Mouse (Mus musculus) hindbrain, embryonic 11.5 days (tissue): ENCODE measurements around the gene Nthl1. TPM values are rescaled to one million over a fixed set of nuclear protein-coding genes. Genes with fewer than 3 reads are reported as not detected.
A peak's percentile ranks its signal among the peaks of the same experiment; 100 is the strongest.
"Not testable (repeated sequence)": the region's sequence is repeated elsewhere in the genome, so short reads cannot be mapped to it uniquely, and the experiment has no call there.

Experiments used
- ATAC-seq: fragments of 200-750 bp; cut with Nextera tagmentation; 2 replicates; pipeline ENCODE4 v1.8.0; 2017; ENCODE audit warnings: mild to moderate bottlenecking, moderate TSS enrichment, moderate library complexity; ENCODE audit not compliant: low FRiP score
- DNase-seq: peaks from one replicate; pipeline ENCODE4 v3.0.0-alpha.2; 2015; ENCODE audit warnings: low spot score
- H3K27ac ChIP-seq: fragments of 300-500 bp; sonication (generic); 2 replicates; pipeline ENCODE4 v1.5.1; 2014; ENCODE audit warnings: mild to moderate bottlenecking, low read depth, low read length
- H3K27me3 ChIP-seq: fragments of 300-500 bp; sonication (generic); 2 replicates; pipeline ENCODE4 v1.6.1; 2014; ENCODE audit warnings: mild to moderate bottlenecking, low read length, moderate library complexity, mixed read lengths; ENCODE audit not compliant: control insufficient read depth, insufficient read depth
- H3K36me3 ChIP-seq: fragments of 300-500 bp; sonication (generic); 2 replicates; pipeline ENCODE4 v1.6.1; 2014; ENCODE audit warnings: mild to moderate bottlenecking, low read length, moderate library complexity, mixed read lengths; ENCODE audit not compliant: control insufficient read depth, insufficient read depth
- H3K4me1 ChIP-seq: fragments of 300-500 bp; sonication (generic); replicated peaks from 2 replicates; pipeline ENCODE4 v1.6.1; 2014; ENCODE audit warnings: low read length, mixed read lengths; ENCODE audit not compliant: control insufficient read depth, insufficient read depth
- H3K4me2 ChIP-seq: fragments of 300-500 bp; sonication (generic); replicated peaks from 2 replicates; pipeline ENCODE4 v1.6.1; 2014; ENCODE audit warnings: mild to moderate bottlenecking, low read depth, low read length
- H3K4me3 ChIP-seq: fragments of 300-500 bp; sonication (generic); 2 replicates; pipeline ENCODE4 v1.5.1; 2014; ENCODE audit warnings: low read depth, low read length
- H3K9ac ChIP-seq: fragments of 300-500 bp; sonication (generic); 2 replicates; pipeline ENCODE4 v1.6.1; 2014; ENCODE audit warnings: low read depth, low read length
- H3K9me3 ChIP-seq: fragments of 300-500 bp; sonication (generic); 2 replicates; pipeline ENCODE4 v1.6.1; 2016; ENCODE audit warnings: low read length; ENCODE audit not compliant: control insufficient read depth
- WGBS: fragments of 180-500 bp; shearing (Covaris S2); extraction: QIAGEN DNeasy Blood & Tissue Kit; methylation state at CpG from one replicate; pipeline ENCODE4 v1.1.7; 2014; 5-methylcytosine and 5-hydroxymethylcytosine counted together
- polyA plus RNA-seq: library from polyadenylated mRNA; unstranded; fragments of >200 nt; fragmentation: Nextera tagmentation; extraction: Ambion mirVana; gene quantifications from 2 replicates; pipeline ENCODE4 v1.2.1, GENCODE M21; 2014

Gene Nthl1
- polyA plus RNA-seq, 1 experiment from 2014 or later = 12.0 TPM

DNA sequence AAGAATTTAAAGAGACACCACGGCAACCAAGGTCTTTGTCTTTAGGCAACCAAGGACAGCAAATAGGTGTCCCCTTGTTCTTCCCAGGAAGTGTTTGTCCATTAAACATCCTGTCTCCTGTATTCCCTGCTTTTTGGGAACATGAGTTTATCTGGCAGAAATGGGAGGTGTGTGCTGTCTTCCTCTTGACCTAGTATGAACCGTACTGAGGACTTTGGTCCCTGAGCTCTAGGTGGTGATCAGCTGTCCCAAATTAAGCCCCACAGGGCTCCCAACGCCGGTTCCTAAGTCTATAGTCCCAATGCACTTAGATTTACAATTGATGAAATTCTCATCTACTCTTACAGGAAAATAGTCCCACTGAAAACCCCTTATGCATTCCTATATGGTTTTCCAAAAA, 18.3 kb downstream of the Nthl1 start:
- no peak overlapping the region for H3K9ac ChIP-seq
- H3K36me3 ChIP-seq = no peaks in the 10 kb centered on the region
- peak overlapping the region; percentile 100; the same call in 1 of the 2 replicates for H3K4me2 ChIP-seq
- H3K27me3 ChIP-seq = peaks cover 15% of the 10 kb centered on the region
- H3K4me3 ChIP-seq = peak overlapping the region; percentile 59; the same call in 1 of the 2 replicates
- no peak overlapping the region for H3K27ac ChIP-seq
- ATAC-seq (no peak), DNase-seq (no peak)
- no peaks in the 10 kb centered on the region for H3K9me3 ChIP-seq
- 88% methylated on average over 4 of the region's 4 CpGs for WGBS
- H3K4me1 ChIP-seq = 0 out of 2 replicates have a peak, but pooled peaks cover 5% of the 10 kb centered on the region

GRCm38 (mm10) chr17:24651835-24652234, 19.4 kb downstream of the Nthl1 start:
- Histone ChIP-seq H3K9ac (no peak overlapping the region), H3K4me3 (no peak overlapping the region), H3K27me3 (peaks cover 17% of the 10 kb centered on the region), H3K36me3 (no peaks in the 10 kb centered on the region), H3K9me3 (no peaks in the 10 kb centered on the region), H3K27ac (no peak overlapping the region), H3K4me1 (0 out of 2 replicates have a peak, but pooled peaks cover 5% of the 10 kb centered on the region), H3K4me2 (no peak overlapping the region)
- ATAC-seq (no peak), DNase-seq (no peak)
- WGBS = 76% methylated on average over 3 of the region's 3 CpGs

- H3K27me3 ChIP-seq = peaks cover 37% of the 10 kb centered on the region
- no peak overlapping the region for H3K4me3 ChIP-seq
- no peaks in the 10 kb centered on the region for H3K9me3 ChIP-seq
- DNase-seq (peak; percentile 93), ATAC-seq (peak; percentile 70)
- peak overlapping the region; percentile 20 for H3K4me2 ChIP-seq
- H3K27ac ChIP-seq = no peak overlapping the region
- 4% methylated on average over 19 of the region's 19 CpGs for WGBS
- H3K36me3 ChIP-seq = no peaks in the 10 kb centered on the region
- H3K9ac ChIP-seq = no peak overlapping the region
- H3K4me1 ChIP-seq = peaks cover 8% of the 10 kb centered on the region; the same call in 1 of the 2 replicates
These were observed 21.7 kb downstream of the Nthl1 start for GRCm38 (mm10) chr17:24653967-24654710.

DNA sequence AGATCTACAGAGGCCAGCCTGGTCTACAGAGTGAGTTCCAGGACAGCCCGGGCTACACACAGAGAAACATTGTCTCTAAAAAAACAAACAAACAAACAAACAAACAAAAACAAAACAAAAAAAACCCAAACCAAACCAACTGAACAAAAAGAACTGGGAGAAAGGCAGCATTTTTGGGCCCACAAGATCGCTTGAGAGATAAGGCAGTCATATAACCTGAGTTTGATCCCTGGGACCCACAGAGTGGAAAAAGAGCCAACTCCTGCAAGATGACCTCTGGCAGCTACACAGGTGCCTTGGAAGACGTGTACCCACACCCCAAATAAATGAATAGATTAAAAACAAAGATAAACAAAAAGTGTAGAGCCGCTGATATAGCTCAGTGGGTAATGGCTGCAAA, 22.5 kb downstream of the Nthl1 start:
- H3K9me3 ChIP-seq = no peaks in the 10 kb centered on the region
- WGBS = 78% methylated on average over 4 of the region's 4 CpGs

DNA sequence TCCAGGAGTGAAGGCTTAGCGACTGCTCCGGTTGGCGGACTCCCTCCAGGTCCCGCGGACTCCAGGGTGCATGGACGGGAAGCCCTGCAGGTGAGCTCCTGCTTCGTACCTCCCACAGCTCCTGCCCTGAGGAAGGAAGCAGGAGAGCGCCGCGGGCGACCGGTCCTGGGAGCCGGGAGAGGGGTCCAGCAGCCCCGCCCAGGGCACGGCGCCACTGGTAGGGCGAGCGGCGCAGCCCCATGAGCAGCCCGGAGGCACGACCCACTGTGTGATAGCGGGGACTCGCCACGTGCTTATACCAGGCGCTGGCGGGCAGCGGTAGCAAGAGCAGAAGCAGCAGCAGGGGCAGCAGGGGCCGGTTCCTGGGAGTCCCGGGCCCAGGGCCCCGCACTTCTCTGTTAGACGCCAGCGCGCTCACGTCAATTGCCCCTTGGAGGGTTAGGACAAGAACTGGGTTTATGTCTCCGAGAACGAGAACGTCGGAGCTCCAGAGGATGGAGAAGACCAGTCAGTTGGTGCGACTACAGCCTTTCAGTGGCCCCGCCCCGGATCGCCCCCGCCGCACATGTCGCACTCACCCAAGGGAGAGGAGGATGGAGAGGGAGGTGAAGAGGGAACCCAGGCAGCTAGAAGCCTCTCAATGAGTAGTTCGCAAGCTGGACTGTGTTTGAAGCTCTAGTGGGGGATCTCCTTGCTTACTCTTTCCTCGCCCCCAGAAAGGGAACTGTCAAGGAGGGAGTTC, 25.7 kb downstream of the Nthl1 start, which contains the start of gene Npw:
Gene Npw (minus strand): TSS at position 441 of the 742 bp plus-strand sequence.
- DNase-seq (peak; percentile 47), ATAC-seq (no peak)
- Histone ChIP-seq H3K4me2 (peak within 1 kb of the TSS; percentile 48), H3K9ac (peak within 1 kb of the TSS; percentile 37; the same call in 1 of the 2 replicates), H3K27ac (no peak within 1 kb of the TSS), H3K27me3 (peaks cover 29% of the 10 kb centered on the region), H3K4me3 (peak within 1 kb of the TSS; percentile 30), H3K36me3 (no peaks in the 10 kb centered on the region), H3K9me3 (no peaks in the 10 kb centered on the region), H3K4me1 (peaks cover 3% of the 10 kb centered on the region; the same call in 1 of the 2 replicates)
- WGBS = under 1% methylated on average over 47 of the region's 47 CpGs

More for the DNA sequence above, 22.5 kb downstream of the Nthl1 start:
- no peak for DNase-seq
- Histone ChIP-seq H3K4me2 (no peak overlapping the region), H3K4me3 (no peak overlapping the region), H3K27ac (no peak overlapping the region), H3K4me1 (peaks cover 3% of the 10 kb centered on the region; the same call in 1 of the 2 replicates), H3K9ac (no peak overlapping the region), H3K27me3 (peaks cover 37% of the 10 kb centered on the region), H3K36me3 (no peaks in the 10 kb centered on the region)
- no peak for ATAC-seq

DNA sequence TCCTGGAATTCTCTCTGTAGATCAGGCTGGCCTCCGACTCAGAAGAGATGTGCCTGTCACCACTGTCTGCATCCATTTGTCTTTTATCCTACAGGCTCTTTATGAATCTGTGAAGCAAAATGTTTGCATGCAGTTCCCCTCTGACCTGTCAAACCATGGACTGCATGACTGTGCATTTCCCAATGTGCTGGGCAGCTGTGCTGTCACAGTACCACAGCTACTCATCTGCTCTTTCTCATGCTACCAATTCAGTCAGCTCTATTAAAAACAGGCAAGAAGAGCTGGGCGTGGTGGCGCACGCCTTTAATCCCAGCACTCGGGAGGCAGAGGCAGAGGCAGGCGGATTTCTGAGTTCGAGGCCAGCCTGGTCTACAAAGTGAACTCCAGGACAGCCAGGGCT, 34.5 kb downstream of the Nthl1 start:
- not testable (repeated sequence) for H3K4me3 ChIP-seq, H3K27ac ChIP-seq, H3K4me1 ChIP-seq, H3K27me3 ChIP-seq, DNase-seq, ATAC-seq, H3K4me2 ChIP-seq, H3K9ac ChIP-seq, H3K9me3 ChIP-seq, H3K36me3 ChIP-seq
- 63% methylated on average over 7 of the region's 7 CpGs for WGBS

DNA sequence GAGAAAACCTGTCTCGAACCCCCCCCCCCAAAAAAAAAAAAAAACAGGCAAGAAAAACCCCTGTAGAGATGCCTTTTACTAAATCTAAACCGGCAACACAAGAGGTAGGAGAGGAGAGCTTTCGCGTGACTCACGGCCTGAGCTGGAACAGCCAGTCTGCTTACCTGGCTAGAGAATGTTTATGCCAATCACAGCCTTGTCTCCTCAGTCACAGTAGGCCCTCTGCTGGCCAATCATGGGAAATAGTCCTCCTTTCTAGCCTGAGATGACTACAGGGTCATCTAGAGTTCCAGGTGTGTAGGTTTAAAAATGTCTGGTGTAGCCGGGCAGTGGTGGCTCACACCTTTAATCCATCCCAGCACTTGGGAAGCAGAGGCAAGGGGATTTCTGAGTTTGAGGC, 34.9 kb downstream of the Nthl1 start:
- H3K9ac ChIP-seq = no peak overlapping the region
- H3K9me3 ChIP-seq = no peaks in the 10 kb centered on the region
- no peak overlapping the region for H3K4me2 ChIP-seq
- H3K4me3 ChIP-seq = no peak overlapping the region
- WGBS = 41% methylated on average over 6 of the region's 6 CpGs
- DNase-seq (peak; percentile 57), ATAC-seq (no peak)
- no peaks in the 10 kb centered on the region for H3K27me3 ChIP-seq
- peaks cover 3% of the 10 kb centered on the region for H3K4me1 ChIP-seq
- no peaks in the 10 kb centered on the region for H3K36me3 ChIP-seq
- no peak overlapping the region for H3K27ac ChIP-seq

DNA sequence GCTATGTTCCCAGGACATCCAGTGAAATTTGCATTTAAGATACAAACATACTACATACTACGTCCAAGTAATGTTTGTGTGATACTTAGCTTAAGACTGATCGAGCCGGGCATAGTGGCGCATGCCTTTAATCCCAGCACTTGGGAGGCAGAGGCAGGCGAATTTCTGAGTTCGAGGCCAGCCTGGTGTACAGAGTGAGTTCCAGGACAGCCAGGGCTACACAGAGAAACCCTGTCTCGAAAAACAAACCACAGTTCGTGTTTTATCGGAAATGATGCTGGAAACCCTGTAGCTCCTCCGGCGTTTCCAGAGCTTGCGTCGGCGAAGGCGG, 36.7 kb downstream of the Nthl1 start:
- H3K4me1 ChIP-seq, H3K36me3 ChIP-seq, H3K27me3 ChIP-seq, ATAC-seq, DNase-seq, H3K9me3 ChIP-seq: not testable (repeated sequence)
- Histone ChIP-seq H3K4me3 (peak overlapping the region; percentile 100), H3K4me2 (peak overlapping the region; percentile 75), H3K27ac (peak overlapping the region; percentile 47; the same call in 1 of the 2 replicates), H3K9ac (peak overlapping the region; percentile 96)
- 12% methylated on average over 15 of the region's 15 CpGs for WGBS
